Mouse (Mus musculus) kidney, adult 9 months (tissue): ENCODE data around the gene Dnajc14.
"Not testable (repeated sequence)": the region's sequence is repeated elsewhere in the genome, so short reads cannot be mapped to it uniquely, and the experiment has no call there.

Experiments
- DNase-seq: peaks from one replicate; pipeline ENCODE4 v3.0.0; 2022

The Dnajc14 gene

GRCm38 (mm10) chr10:128821358-128822056, 17.6 kb downstream of the Dnajc14 start, which contains the start of gene Ormdl2:
Gene Ormdl2, minus strand, starts transcription at chr10:128821645.
- DNase-seq, result peak; percentile 100

- DNase-seq, result no peak
Measured at GRCm38 (mm10) chr10:128822135-128822534, 18.3 kb downstream of the Dnajc14 start.

GRCm38 (mm10) chr10:128823087-128823486, 19.2 kb downstream of the Dnajc14 start:
- DNase-seq, result not testable (repeated sequence)

- DNase-seq, result no peak
Measured at GRCm38 (mm10) chr10:128823821-128824220, 20.0 kb downstream of the Dnajc14 start.

GRCm38 (mm10) chr10:128837400-128837799, 33.5 kb downstream of the Dnajc14 start:
- DNase-seq, result no peak

- DNase-seq, result no peak
Measured at GRCm38 (mm10) chr10:128839434-128839833, 35.6 kb downstream of the Dnajc14 start.

- DNase-seq, result no peak
Measured at GRCm38 (mm10) chr10:128840612-128841011, 36.8 kb downstream of the Dnajc14 start.

GRCm38 (mm10) chr10:128843260-128843659, 39.4 kb downstream of the Dnajc14 start:
- DNase-seq, result no peak

- DNase-seq, result peak; percentile 61
Measured at GRCm38 (mm10) chr10:128845516-128845915, 41.7 kb downstream of the Dnajc14 start.

GRCm38 (mm10) chr10:128846664-128847063, 42.8 kb downstream of the Dnajc14 start:
- DNase-seq, result no peak

- peak; percentile 68 for DNase-seq
Measured at GRCm38 (mm10) chr10:128848426-128848825, 44.6 kb downstream of the Dnajc14 start.

- DNase-seq, result no peak
Measured at GRCm38 (mm10) chr10:128850339-128850738, 46.5 kb downstream of the Dnajc14 start.

- no peak for DNase-seq
Measured at GRCm38 (mm10) chr10:128861176-128861575, 57.3 kb downstream of the Dnajc14 start.

GRCm38 (mm10) chr10:128866042-128866441, 62.2 kb downstream of the Dnajc14 start:
- DNase-seq, result no peak

- no peak for DNase-seq
Measured at GRCm38 (mm10) chr10:128866518-128866917, 62.7 kb downstream of the Dnajc14 start.
